Mouse (Mus musculus): Measurements from ENCODE around the gene Methig1.

- TF ChIP-seq CTCF (IDR thresholded peaks at IDR 0.05; ENCODE audit: borderline replicate concordance, extremely low read depth, insufficient read depth, insufficient read length) (no peak), POLR2A (IDR thresholded peaks at IDR 0.05; ENCODE audit: borderline replicate concordance, extremely low read depth, insufficient read depth, insufficient read length, poor library complexity, severe bottlenecking) (no peak)
Measured at GRCm38 (mm10) chr15:100415684-100416083, 62.7 kb downstream of the Methig1 start.
